Mouse (Mus musculus) megakaryocyte, adult 5-6 weeks (primary cell): Measurements from ENCODE around the gene Usp25. TPM values are rescaled to one million over a fixed set of nuclear protein-coding genes. Genes with fewer than 3 reads are reported as not detected.

ENCODE experiments used
- ATAC-seq: 2 replicates; pipeline ENCODE4 v1.8.0; 2016; ENCODE audit warnings: mild to moderate bottlenecking, inconsistent platforms; ENCODE audit not compliant: poor library complexity, severe bottlenecking
- total RNA-seq, 2 experiments: library from RNA; stranded (forward) in 1 of 2; stranded (reverse) in 1 of 2; fragments of 153-499, 151-499 nt in 1 of 2; fragments of 221-1000, 200-1000 nt in 1 of 2; gene quantifications; 2 replicates each; pipeline versions ENCODE4 v1.2.3 to v1.2.4; 2015 to 2017

Usp25 gene
- total RNA-seq, 2 experiments from 2014 or later: 155 to 160 TPM

- ATAC-seq: peak; percentile 57
These were observed 16.9 kb downstream of the Usp25 start for GRCm38 (mm10) chr16:77030435-77030834.

DNA sequence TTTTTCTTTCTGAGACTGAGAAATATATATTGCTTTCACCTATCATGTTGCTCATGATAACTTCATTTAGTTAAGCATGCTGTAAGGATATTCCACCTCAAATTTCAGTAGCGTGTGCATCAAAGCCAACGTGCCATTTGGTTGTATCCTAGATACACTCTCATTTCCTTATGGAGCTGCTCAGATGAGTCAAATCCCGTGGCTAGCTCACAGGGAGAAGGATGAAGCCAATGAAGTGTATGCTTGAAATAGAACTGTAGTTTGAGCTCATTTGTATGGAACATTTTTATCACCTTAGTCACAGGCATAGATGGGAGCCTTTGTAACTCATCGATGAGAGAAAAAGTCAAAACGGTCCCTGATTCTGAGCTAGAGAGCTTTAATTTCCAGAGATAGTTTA, 20.8 kb downstream of the Usp25 start:
- no peak for ATAC-seq

DNA sequence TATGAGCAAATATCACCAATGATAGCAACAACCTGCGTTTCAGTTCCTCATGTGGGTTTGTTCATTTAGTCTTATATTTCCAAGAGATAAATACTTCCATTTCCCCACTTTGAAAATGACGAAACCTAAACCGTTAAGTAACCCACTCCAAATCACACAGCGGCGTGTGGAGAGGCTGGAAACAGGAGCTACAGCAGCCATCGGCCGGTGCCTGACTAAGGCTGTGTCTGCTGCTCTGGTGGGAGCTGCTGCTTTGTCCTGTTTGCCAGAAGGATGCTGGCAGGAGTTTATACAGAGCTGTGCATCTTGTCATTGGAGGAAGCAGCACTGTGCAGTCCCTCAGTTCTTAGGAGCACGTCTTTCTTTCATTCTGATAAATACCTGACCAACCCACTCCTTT, 21.2 kb downstream of the Usp25 start:
- peak; percentile 68 for ATAC-seq

- peak; percentile 76 for ATAC-seq
These were observed 28.1 kb downstream of the Usp25 start for GRCm38 (mm10) chr16:77041573-77041972.

DNA sequence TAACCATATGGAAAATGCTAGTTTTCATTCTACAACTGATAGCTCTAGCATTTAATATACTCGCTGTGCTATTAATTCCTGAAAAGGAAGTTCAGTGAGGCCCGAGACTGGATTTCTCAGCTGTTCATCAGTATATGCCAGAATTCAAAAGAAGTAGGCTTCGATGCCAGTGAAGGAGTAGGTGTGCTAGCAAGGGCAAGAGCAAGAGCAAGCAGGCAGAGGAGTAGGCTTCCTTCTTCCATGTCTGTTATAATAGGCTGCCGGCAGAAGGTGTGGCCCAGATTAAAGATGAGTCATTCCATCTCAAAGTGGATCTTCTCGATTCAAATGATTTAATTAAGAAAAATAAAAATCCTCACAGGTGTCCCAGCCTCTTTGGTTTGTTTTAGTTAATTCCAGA, 30.0 kb downstream of the Usp25 start:
- no peak for ATAC-seq

- ATAC-seq: no peak
These were observed 40.7 kb downstream of the Usp25 start for GRCm38 (mm10) chr16:77054184-77054583.

- ATAC-seq: no peak
These were observed 42.1 kb downstream of the Usp25 start for GRCm38 (mm10) chr16:77055519-77056159.

DNA sequence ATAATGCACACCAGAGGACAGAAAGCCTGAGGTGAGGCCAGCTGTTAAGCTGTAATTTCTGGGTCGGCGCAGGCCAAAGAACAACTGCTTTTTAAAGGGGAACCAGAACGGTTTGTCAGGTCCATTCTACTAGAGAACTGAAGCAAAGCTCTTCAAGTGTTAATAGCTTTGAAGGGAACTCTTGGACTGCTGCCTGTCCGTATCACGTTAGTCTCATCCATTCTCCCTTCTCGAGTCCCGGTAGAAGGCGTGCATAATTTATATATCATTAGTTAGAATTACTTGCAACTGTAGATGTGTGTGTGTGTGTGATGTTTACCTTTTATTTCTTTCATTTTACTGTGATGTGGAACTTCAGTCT, 42.6 kb downstream of the Usp25 start:
- ATAC-seq: no peak

DNA sequence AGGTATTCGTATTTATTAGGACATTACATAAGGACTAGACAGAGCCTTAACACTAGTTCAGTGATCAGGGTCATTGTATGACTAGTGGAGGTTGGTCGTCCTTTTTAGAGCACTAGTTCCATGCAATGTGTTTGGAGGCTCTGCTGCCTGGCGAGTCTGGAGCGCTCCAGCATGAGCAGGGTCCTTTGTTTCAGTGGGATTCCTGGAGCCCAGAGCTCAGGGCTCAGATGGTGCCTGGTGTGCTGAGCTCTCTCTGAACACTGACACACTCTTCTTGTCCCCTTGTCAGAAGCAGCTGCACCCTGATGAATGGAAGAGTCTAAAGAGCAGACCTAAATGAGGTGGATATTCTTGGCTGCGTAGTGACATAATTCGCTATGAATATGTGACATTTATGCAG, 45.1 kb downstream of the Usp25 start:
- ATAC-seq: no peak

DNA sequence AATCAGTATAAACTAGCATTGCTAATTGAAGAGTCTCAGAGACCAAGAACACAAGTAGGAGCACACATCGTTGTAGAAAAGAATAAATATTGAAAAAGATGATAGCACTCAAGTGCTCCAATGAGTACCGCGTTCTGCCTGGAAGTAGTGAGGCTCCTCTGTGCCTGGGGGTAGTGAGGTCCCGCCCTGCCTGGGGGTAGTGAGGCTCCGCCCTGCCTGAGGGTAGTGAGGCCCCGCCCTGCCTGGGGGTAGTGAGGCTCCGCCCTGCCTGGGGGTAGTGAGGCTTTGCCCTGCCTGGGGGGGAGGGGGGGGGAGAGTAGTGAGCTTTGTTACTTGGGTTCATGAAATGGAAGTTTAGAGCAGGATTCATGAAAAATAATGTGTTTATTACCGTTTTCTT, 46.7 kb downstream of the Usp25 start:
- ATAC-seq: peak; percentile 57; the same call in 1 of the 2 replicates

DNA sequence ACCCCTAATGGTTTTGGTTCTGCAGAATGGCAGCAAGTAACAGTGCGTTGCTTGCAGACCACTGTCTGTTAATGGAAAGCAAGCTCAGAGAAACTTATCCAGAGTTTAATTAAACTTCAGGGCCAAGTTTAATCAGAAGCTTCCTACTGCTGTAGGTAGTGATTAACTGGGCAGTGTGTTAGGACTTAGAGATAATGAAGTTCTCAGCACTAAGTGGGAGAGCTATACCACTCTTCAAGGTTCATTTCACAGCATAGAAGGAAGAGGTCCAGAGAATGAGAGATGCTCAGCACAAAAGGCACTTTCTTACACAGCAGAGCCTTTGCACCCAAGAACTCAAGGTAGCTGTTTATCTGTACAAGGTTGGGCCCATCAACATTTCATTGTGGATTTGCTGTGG, 50.4 kb downstream of the Usp25 start:
- no peak for ATAC-seq

- ATAC-seq: no peak
These were observed 63.6 kb downstream of the Usp25 start for GRCm38 (mm10) chr16:77076954-77077735.

GRCm38 (mm10) chr16:77077736-77078005, 64.2 kb downstream of the Usp25 start:
- ATAC-seq: no peak

DNA sequence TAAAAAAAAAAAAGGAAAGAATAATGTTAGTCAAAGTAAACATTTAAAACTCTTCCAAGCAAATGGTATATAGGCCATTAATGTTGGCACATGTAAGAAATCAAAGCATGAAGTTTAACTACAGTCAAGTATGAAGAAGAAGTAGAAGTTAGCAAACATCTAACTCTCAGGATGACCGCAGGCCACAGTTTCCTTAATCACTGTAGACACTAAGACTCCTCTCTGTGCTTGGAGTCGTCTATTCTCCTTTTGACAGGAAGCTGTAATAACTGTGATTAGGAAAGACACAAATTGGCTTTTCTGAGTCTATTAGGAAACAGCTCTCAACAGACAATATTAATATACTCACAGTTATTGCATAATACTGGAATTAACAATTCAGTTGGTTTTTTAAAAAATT, 70.6 kb downstream of the Usp25 start:
- peak; percentile 99 for ATAC-seq

DNA sequence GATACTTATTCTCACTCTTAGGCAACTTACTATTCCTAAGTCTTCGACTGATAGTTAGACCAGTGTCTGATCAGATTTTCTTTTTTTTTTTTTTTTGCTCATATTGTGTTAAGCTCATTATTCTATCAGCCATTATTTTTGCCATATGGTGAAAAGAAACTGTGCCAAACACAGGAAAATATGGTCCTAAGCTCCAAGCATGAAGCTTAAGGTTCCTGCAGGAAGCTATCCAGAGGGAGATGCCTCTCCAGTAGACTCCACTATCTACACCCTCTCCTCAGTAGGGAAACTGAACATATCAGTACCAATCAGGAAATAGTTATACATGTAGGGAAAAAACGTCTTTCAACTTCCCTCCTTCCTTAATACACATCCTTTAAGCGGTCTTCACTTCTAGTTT, 76.3 kb downstream of the Usp25 start:
- no peak for ATAC-seq

GRCm38 (mm10) chr16:77093526-77093925, 80.0 kb downstream of the Usp25 start:
- no peak for ATAC-seq

- peak; percentile 50; the same call in 1 of the 2 replicates for ATAC-seq
These were observed 81.6 kb downstream of the Usp25 start for GRCm38 (mm10) chr16:77095017-77095551.

GRCm38 (mm10) chr16:77099018-77099869, 85.7 kb downstream of the Usp25 start:
- peak; percentile 62 for ATAC-seq

GRCm38 (mm10) chr16:77103637-77104264, 90.2 kb downstream of the Usp25 start:
- no peak for ATAC-seq

DNA sequence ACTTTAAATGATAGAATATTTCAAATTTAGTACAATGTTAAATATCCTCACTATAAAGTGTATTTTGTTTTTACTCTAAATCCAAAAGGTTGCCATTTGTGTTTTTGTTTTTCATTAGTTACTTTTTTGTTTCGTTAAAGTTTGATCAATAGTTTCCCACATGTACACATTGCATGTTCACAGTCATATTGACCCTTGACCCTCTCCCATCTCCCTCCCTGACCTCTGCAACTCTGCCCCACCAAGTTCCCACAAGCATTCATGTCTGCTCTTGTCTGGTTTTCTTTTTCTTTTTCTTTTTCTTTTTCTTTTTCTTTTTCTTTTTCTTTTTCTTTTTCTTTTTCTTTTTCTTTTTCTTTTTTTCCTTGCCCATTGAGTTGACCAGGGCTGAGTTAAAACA, 97.8 kb downstream of the Usp25 start:
- no peak for ATAC-seq

- ATAC-seq: no peak
These were observed 112.4 kb downstream of the Usp25 start for GRCm38 (mm10) chr16:77125908-77126307.
